8 mouse cellular contexts compared by ENCODE assay signal in genomic region chr2:156475285-156476110, GRCm38 (mm10). TPM values are rescaled to one million over a fixed set of nuclear protein-coding genes. Genes with fewer than 3 reads are reported as not detected.
DNase-seq lines count a peak whose midpoint lies in the region; ATAC-seq and TF ChIP-seq lines count a peak whose summit lies in the region.

No protein-coding gene starts in this region.

- under 1% methylated on average over 56 of the region's 80 CpGs for WGBS in hindbrain, postnatal 0 days
- 1% methylated on average over 66 of the region's 80 CpGs for WGBS in macrophage (ENCODE audit: missing documents)

- H3K9ac ChIP-seq in hindbrain, postnatal 0 days (replicated peaks; ENCODE audit: low read length): peak overlapping the region; percentile 84

- peak; percentile 74 for ATAC-seq in hindbrain, postnatal 0 days

- H3K79me2 ChIP-seq in macrophage (ENCODE audit: inconsistent target): peaks cover 41% of the 10 kb centered on the region; the same call in 1 of the 2 replicates

- H3K36me3 ChIP-seq in hindbrain, postnatal 0 days (ENCODE audit: insufficient read depth, low read length): no peaks in the 10 kb centered on the region
- no peaks in the 10 kb centered on the region for H3K36me3 ChIP-seq in macrophage (ENCODE audit: inconsistent target)

- no peaks in the 10 kb centered on the region for H3K27me3 ChIP-seq in hindbrain, postnatal 0 days (ENCODE audit: insufficient read depth, low read length)

- H3K4me2 ChIP-seq in hindbrain, postnatal 0 days (ENCODE audit: low read depth, low read length): peak overlapping the region; percentile 86

- DNase-seq in adipocyte (ENCODE audit: low spot score): peak; percentile 74
- peak; percentile 88 for DNase-seq in cerebellum, adult 9-11 months
- peak; percentile 37 to 39 for DNase-seq in gastrocnemius, adult 8-10 months (ENCODE audit: low spot score in 2 of 2)
- DNase-seq in hindbrain, postnatal 0 days (ENCODE audit: low spot score): peak; percentile 74
- peak; percentile 64 to 71 for DNase-seq in left cerebral cortex, adult 9 months (ENCODE audit: low spot score in 2 of 2)
- peak; percentile 82 for DNase-seq in right cerebral cortex, adult 18-20 months
- no peak for DNase-seq in spleen, adult 12 weeks (ENCODE audit: low spot score)

- peak overlapping the region; percentile 62 for H3K4me3 ChIP-seq in hindbrain, postnatal 0 days (ENCODE audit: low read length)
- peak overlapping the region; percentile 35 for H3K4me3 ChIP-seq in macrophage (ENCODE audit: inconsistent target)

- H3K4me1 ChIP-seq in hindbrain, postnatal 0 days (ENCODE audit: insufficient read depth, low read length): peaks cover 21% of the 10 kb centered on the region

- no peak for TF ChIP-seq CTCF in hindbrain, postnatal 0 days (IDR thresholded peaks at IDR 0.05; ENCODE audit: low read depth)

- peak overlapping the region; percentile 82 for H3K27ac ChIP-seq in hindbrain, postnatal 0 days
- no peak overlapping the region for H3K27ac ChIP-seq in macrophage

- no peaks in the 10 kb centered on the region for H3K9me3 ChIP-seq in hindbrain, postnatal 0 days (ENCODE audit: low read length)

RNA-seq across cellular contexts. Expression of gene Epb41l1, which starts 54.8 kb away (rescaled TPM):
- 1 to 10 TPM; 3.0 to 6.0 (median 3.5) TPM for total RNA-seq in gastrocnemius, adult 8-10 months (2022)
- 228 and 259 TPM in 2 replicates for total RNA-seq in hindbrain, postnatal 0 days (2014; rRNA removed)
- polyA plus RNA-seq in hindbrain, postnatal 0 days (2015; fragmentation: Nextera tagmentation; extraction: Ambion mirVana): 10.7 and 11.2 TPM in 2 replicates
- total RNA-seq in macrophage (2018; cell fraction: chromatin; rRNA removed): 100 to 1,000 TPM in 20 of 26 experiments, 10 to 100 TPM in 6; 35.4 to 394 (median 241) TPM
- 10 to 100 TPM; 41.8 to 99.8 (median 72.1) TPM for total RNA-seq in macrophage (2018; cell fraction: cytosol; rRNA removed)
- 100 to 1,000 TPM in 14 of 26 experiments, 10 to 100 TPM in 12; 37.0 to 189 (median 102) TPM for total RNA-seq in macrophage (2018; cell fraction: nucleus; rRNA removed)
- polyA plus RNA-seq in macrophage (2018): 52.1 to 100 TPM (median 53.9 TPM) in 3 replicates

Comparison
In these comparisons a context has a peak if more than half of its experiments do, and no peak if none do; other contexts are left out.
1. RNA of gene Epb41l1, which starts 54.8 kb away (total RNA-seq): 228 to 259 TPM in hindbrain, postnatal 0 days; 3.0 to 6.0 TPM in gastrocnemius, adult 8-10 months; every median in the first group is over 10 times any median in the second.